Mouse (Mus musculus): ENCODE data around the gene Dppa3. TPM values are rescaled to one million over a fixed set of nuclear protein-coding genes. Genes with fewer than 3 reads are reported as not detected.

Gene Dppa3
- not detected in 2 replicates for polyA plus RNA-seq (2016; fragmentation: Nextera tagmentation; extraction: Ambion mirVana)

DNA sequence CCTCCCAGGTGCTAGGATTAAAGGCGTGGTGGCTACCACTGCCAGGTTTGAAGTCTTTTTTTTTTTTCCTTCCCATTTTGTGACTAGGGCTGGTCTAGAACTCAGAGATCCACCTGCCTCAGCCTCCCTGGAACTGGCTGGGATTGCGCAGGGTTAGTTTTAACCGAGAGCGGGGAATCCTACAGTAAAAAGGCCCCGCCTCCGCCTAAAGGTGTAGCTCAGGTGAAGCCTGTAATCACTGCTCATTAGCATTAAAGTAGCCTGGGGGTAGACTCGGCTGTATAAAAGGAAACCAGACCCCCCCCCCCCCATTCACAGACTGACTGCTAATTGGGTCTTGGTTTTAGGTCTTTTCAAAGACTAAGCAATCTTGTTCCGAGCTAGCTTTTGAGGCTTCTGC, at the start of gene Dppa3:
Gene Dppa3 (plus strand): TSS at position 301 of the 400 bp plus-strand sequence.
- Histone ChIP-seq H3K4me3 (no peak within 1 kb of the TSS), H3K27me3 (ENCODE audit: poor library complexity, severe bottlenecking) (peaks cover 15% of the 10 kb centered on the region), H3K27ac (no peak within 1 kb of the TSS), H3K4me1 (no peaks in the 10 kb centered on the region), H3K9me3 (no peaks in the 10 kb centered on the region), H3K36me3 (replicated peaks) (no peaks in the 10 kb centered on the region)
- WGBS = 89% methylated on average over 8 of the region's 8 CpGs
- DNase-seq (ENCODE audit: extremely low spot score, low spot score) = no peak

DNA sequence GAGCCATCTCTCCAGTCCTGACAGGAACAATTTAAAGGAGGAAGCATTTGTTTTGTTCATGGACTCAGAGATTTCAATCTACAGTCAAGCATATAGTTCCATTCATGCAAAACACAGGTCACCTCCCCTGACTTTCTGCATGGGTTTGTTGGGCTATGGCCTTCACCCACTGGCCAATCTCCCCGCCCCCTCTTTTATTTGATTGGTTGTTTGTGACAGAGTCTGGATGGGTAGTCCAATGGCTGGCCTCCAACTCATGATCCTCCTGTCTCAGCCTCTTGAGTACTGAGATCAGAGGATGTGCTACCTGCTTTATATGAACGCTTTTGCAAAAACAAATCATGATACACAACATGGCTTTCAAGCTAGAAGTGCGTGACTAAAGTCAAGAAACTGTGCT, 49.2 kb upstream of the Dppa3 start:
- DNase-seq (ENCODE audit: extremely low spot score, low spot score) = no peak
- 0 out of 2 replicates have a peak, but pooled peaks cover 3% of the 10 kb centered on the region for H3K27me3 ChIP-seq (ENCODE audit: poor library complexity, severe bottlenecking)
- no peak overlapping the region for H3K4me3 ChIP-seq
- H3K9me3 ChIP-seq = no peaks in the 10 kb centered on the region
- H3K4me1 ChIP-seq = no peaks in the 10 kb centered on the region
- H3K36me3 ChIP-seq (replicated peaks) = no peaks in the 10 kb centered on the region
- WGBS = 90% methylated on average over 3 of the region's 3 CpGs
- no peak overlapping the region for H3K27ac ChIP-seq

DNA sequence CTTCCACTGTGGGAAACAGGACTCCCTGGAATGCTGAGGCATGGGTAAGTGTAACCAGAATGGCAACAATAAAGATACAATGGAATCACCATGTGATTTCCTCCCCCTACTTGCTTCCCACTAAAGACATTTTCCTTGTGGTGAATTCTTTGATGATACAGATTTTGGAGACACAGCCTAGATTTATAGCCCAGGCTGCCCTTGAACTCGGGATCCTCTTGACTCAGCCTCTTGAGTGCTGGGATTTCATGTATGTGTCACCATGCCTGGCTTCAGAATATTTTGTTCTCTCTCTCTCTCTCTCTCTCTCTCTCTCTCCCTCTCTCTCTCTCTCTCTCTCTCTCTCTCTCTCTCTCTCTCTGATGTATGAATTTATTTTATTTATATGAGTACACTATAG, 47.1 kb upstream of the Dppa3 start:
- Histone ChIP-seq H3K27ac (no peak overlapping the region), H3K4me1 (no peaks in the 10 kb centered on the region), H3K27me3 (ENCODE audit: poor library complexity, severe bottlenecking) (no peaks in the 10 kb centered on the region), H3K36me3 (replicated peaks) (no peaks in the 10 kb centered on the region), H3K9me3 (no peaks in the 10 kb centered on the region), H3K4me3 (no peak overlapping the region)
- DNase-seq (ENCODE audit: extremely low spot score, low spot score) = no peak
- WGBS = 80% methylated on average over 1 of the region's 1 CpGs

DNA sequence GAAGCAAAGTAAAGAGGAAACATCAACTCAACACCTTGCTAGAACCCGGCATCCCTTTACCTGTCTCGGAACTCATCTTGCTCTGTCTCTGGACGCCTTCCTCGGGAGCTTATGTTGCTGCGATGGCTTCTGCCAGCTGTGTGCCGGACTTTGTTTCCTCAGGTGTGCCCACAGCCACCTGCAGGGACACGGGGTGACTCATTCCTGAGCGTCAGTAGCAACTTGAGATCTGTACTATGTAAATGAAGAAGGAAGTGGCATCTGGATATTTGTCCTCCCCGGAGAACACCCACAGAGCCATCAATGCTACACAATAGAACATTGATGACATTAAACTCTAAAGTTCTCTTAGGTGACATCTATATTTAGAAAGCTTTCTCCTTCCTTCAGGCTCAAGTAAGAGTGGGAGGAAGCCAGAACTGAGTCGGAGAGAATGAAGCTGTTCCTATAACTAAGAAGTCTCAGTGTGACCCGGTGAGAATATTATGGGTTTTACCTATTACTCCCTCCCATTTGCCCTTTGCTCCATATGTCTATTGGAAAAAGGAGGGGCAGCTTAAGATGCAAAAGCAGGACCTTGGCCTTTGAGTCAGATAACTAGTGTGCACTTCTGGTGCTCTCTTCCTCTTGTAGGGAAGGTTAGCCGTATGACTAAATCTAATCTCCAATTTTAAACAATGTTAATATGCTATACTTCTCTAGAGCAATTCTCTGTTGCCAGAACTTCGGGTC, 35.0 kb upstream of the Dppa3 start:
- H3K36me3 ChIP-seq (replicated peaks) = no peaks in the 10 kb centered on the region
- H3K4me1 ChIP-seq = no peaks in the 10 kb centered on the region
- H3K9me3 ChIP-seq = no peaks in the 10 kb centered on the region
- H3K4me3 ChIP-seq = no peak overlapping the region
- WGBS = 90% methylated on average over 13 of the region's 13 CpGs
- DNase-seq (ENCODE audit: extremely low spot score, low spot score) = no peak
- H3K27me3 ChIP-seq (ENCODE audit: poor library complexity, severe bottlenecking) = no peaks in the 10 kb centered on the region
- no peak overlapping the region for H3K27ac ChIP-seq

DNA sequence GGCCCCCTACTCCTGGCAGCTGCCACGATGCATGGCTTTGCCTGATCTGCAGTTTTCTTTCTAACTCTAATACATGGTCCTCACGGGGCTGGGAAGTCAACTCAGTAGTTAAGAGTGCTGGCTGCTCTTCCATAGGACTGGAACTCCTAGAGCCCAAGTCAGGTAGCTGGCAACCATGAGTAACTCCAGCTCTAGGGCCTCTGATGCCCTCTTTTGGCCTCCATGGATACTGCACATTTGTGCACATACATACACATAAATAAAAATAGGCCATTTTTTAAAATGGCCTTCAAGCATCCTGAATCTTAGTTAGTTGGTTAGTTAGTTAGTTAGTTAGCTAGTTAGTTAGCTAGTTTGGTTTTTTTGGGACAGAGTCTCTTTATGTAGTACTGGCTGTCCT, 33.3 kb upstream of the Dppa3 start:
- DNase-seq (ENCODE audit: extremely low spot score, low spot score) = no peak
- Histone ChIP-seq H3K4me3 (no peak overlapping the region), H3K9me3 (no peaks in the 10 kb centered on the region), H3K36me3 (replicated peaks) (no peaks in the 10 kb centered on the region), H3K27ac (no peak overlapping the region), H3K4me1 (no peaks in the 10 kb centered on the region), H3K27me3 (ENCODE audit: poor library complexity, severe bottlenecking) (no peaks in the 10 kb centered on the region)
- WGBS = 88% methylated on average over 2 of the region's 2 CpGs

DNA sequence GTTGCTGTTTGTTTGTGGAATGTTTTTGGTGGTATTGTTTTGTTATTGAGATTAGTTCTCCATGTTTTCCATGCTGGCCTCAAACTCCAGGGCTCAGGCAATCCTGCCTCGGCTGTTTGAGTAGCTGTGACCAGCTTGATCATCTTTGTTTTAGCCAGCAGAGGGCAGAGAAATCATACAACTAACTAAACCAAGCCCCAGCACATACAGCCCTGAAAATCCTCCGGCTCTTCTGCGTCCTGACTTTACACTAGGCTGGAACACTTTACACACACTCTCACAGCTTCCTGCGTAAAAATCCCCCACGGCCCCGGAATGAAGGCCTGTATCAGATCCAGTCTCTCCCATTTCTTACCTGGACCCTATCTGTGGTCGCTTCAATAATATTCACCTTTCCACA, 30.6 kb upstream of the Dppa3 start:
- 44% methylated on average over 7 of the region's 7 CpGs for WGBS
- no peaks in the 10 kb centered on the region for H3K4me1 ChIP-seq
- no peaks in the 10 kb centered on the region for H3K36me3 ChIP-seq (replicated peaks)
- no peaks in the 10 kb centered on the region for H3K9me3 ChIP-seq
- DNase-seq (ENCODE audit: extremely low spot score, low spot score) = no peak
- no peak overlapping the region for H3K4me3 ChIP-seq
- no peaks in the 10 kb centered on the region for H3K27me3 ChIP-seq (ENCODE audit: poor library complexity, severe bottlenecking)
- no peak overlapping the region for H3K27ac ChIP-seq

DNA sequence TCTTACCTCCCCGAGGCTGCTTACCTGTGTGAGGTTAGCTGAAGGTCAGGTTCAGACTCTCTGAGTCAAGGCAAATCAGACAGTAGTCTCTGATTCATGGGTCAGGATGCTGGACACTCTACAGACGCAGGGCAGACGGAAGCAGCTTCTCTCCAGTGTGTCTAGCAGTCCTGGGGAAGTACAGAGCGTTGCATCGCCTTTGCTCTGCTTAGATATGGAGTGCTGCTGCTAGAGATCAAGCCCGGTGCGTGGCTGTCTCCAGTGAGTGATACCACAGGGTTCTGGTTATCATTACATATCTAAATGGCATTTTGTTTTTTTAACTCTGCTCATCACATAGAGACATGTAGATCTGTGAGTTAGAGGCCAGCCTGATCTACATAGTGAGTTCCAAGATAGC, 29.6 kb upstream of the Dppa3 start:
- WGBS = 83% methylated on average over 7 of the region's 7 CpGs
- Histone ChIP-seq H3K4me3 (no peak overlapping the region), H3K4me1 (no peaks in the 10 kb centered on the region), H3K27me3 (ENCODE audit: poor library complexity, severe bottlenecking) (no peaks in the 10 kb centered on the region), H3K27ac (no peak overlapping the region), H3K36me3 (replicated peaks) (no peaks in the 10 kb centered on the region), H3K9me3 (no peaks in the 10 kb centered on the region)
- DNase-seq (ENCODE audit: extremely low spot score, low spot score) = no peak

DNA sequence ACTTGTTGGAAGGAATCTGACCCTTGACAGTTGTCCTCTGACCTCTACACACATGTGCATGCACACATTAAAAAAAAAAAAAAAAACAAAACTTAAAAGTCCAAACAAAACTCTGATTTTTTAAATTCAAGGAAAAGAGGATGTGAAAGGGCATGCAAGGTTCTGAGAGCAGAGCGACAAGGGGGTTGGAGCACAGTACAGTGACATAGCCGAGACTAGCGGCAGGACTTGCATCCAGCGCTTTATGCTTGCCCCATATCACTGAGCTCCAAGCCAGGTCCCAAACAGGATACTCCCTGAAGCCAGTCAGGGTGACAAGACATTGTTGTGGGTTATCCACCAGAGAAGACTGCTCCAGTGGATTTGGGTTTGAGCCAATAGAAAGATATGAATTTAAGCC, 28.2 kb upstream of the Dppa3 start:
- Histone ChIP-seq H3K36me3 (replicated peaks) (no peaks in the 10 kb centered on the region), H3K4me3 (no peak overlapping the region), H3K27me3 (ENCODE audit: poor library complexity, severe bottlenecking) (no peaks in the 10 kb centered on the region), H3K9me3 (no peaks in the 10 kb centered on the region), H3K27ac (no peak overlapping the region), H3K4me1 (peaks cover 9% of the 10 kb centered on the region)
- DNase-seq (ENCODE audit: extremely low spot score, low spot score) = no peak
- 97% methylated on average over 4 of the region's 4 CpGs for WGBS

DNA sequence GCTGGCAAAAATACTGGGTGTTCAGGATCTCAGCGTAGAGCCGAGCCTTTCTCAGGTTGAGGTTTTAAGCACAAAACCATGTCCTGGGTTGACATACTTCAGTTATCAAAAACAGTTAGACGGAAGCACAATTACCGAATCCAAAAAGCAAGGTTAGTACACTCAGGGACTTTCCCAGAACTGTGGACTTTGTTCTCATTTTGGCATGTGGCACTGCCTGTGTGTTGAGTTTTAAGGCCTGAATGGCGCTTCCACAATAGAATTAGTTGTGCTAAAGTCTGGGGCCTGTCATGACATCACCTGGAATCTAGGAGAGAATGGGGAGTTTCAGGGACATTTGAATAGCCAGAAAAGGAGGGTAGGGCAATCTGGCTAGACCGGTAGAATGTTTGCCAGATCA, 27.8 kb upstream of the Dppa3 start:
- no peaks in the 10 kb centered on the region for H3K36me3 ChIP-seq (replicated peaks)
- WGBS = 91% methylated on average over 6 of the region's 6 CpGs
- H3K4me1 ChIP-seq = peaks cover 9% of the 10 kb centered on the region
- no peak for DNase-seq (ENCODE audit: extremely low spot score, low spot score)
- no peaks in the 10 kb centered on the region for H3K27me3 ChIP-seq (ENCODE audit: poor library complexity, severe bottlenecking)
- no peak overlapping the region for H3K4me3 ChIP-seq
- no peak overlapping the region for H3K27ac ChIP-seq
- no peaks in the 10 kb centered on the region for H3K9me3 ChIP-seq

DNA sequence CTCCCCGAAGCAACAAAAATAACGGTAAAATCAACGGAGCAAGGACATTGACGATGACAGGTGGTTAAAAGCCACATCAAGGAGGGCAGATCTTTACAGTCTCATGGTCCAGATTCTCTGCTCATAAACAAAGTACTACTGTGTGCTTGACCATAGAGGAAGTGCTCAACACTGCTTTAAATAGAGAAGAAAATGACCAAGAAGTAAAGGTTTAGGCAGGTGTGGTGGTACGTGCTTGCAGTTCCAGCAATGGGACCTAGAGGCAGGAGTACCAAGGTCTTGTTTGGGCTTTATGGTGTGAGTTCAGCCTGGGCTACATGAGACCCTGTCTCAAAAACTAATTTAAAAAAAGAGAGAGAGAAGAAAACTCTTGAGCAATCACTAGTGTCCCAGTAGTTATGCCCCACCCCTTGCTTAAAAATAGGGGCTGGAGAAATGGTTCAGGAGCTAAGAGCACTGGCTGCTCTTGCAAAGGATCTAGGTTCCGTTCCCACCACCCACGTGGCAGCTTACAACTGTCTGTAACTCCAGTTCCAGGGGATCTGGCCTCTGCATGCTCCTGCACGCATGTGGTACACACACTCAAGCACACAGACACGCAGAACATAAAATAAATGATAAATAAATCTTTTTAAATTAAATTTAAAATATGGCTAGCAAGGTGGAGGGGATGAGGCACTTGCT, 27.0 kb upstream of the Dppa3 start:
- Histone ChIP-seq H3K4me3 (no peak overlapping the region), H3K4me1 (peaks cover 9% of the 10 kb centered on the region), H3K36me3 (replicated peaks) (no peaks in the 10 kb centered on the region), H3K9me3 (no peaks in the 10 kb centered on the region), H3K27ac (no peak overlapping the region), H3K27me3 (ENCODE audit: poor library complexity, severe bottlenecking) (no peaks in the 10 kb centered on the region)
- no peak for DNase-seq (ENCODE audit: extremely low spot score, low spot score)
- 90% methylated on average over 9 of the region's 9 CpGs for WGBS

DNA sequence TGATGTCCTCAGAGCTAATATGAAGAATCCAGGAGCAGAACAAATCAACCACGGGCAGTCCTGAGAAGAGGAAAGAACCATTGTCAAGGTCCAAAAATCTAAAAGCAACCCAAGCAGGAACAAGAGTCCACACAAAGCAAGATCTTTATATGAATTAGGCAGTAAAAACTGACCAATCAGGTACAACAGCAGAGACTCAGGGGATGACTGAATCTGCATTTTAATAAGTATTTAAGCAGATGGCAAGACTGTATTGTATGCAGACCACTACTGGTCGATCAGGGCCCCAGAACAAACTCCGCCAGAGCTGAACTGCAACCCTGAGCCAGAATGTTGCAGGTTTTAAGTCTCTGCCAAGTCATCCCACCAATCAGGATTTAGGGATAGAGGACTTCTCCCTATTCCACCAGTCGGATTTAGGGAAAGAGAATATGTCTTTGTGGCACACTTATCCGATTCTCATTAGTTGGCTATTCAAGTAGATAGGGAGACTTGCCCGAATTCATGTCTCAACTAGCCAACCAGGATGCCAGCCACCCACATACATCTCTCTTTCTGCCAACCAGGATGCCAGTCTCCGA, 26.1 kb upstream of the Dppa3 start:
- no peak overlapping the region for H3K27ac ChIP-seq
- H3K4me1 ChIP-seq = peaks cover 9% of the 10 kb centered on the region
- no peak overlapping the region for H3K4me3 ChIP-seq
- H3K27me3 ChIP-seq (ENCODE audit: poor library complexity, severe bottlenecking) = no peaks in the 10 kb centered on the region
- no peaks in the 10 kb centered on the region for H3K36me3 ChIP-seq (replicated peaks)
- H3K9me3 ChIP-seq = no peaks in the 10 kb centered on the region
- no peak for DNase-seq (ENCODE audit: extremely low spot score, low spot score)
- 87% methylated on average over 7 of the region's 7 CpGs for WGBS

DNA sequence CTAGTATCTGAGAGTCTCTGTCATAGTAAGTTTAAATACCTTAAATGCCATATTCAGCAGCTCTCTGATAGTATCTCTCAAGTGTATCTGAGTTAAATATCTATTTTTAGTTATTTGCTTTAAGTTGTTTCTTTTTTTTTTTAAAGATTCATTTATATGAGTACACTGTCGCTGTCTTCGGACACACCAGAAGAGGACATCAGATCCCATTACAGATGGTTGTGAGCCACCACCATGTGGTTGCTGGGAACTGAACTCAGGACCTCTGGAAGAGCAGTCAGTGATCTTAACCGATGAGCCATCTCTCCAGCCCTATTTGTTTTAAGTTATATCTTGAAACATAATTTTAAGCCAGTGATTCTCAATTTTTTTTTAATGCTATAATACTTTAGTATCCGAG, 25.2 kb upstream of the Dppa3 start:
- Histone ChIP-seq H3K27ac (no peak overlapping the region), H3K36me3 (replicated peaks) (no peaks in the 10 kb centered on the region), H3K4me1 (peaks cover 9% of the 10 kb centered on the region), H3K27me3 (ENCODE audit: poor library complexity, severe bottlenecking) (no peaks in the 10 kb centered on the region), H3K4me3 (no peak overlapping the region), H3K9me3 (no peaks in the 10 kb centered on the region)
- DNase-seq (ENCODE audit: extremely low spot score, low spot score) = no peak
- WGBS = 90% methylated on average over 4 of the region's 4 CpGs

DNA sequence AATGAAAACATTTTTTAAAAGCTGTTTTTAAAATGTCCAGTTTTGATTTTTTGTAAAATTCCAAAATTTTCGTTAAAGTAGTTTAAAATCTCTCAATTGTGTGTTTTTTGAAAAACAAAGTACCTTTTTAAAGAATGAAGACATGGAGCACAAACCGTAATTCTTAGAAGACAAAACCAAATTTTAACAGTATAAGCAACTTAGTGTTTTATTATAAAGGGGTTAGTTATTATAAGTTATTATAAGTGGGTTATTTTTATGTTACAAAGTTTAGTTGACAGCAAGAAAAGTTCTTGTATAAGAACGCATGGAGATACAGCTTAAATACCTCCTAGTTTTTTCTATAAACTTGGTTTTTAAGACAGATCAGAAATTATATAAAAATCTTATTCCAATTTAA, 24.6 kb upstream of the Dppa3 start:
- Histone ChIP-seq H3K4me1 (peaks cover 9% of the 10 kb centered on the region), H3K36me3 (replicated peaks) (no peaks in the 10 kb centered on the region), H3K27ac (no peak overlapping the region), H3K27me3 (ENCODE audit: poor library complexity, severe bottlenecking) (no peaks in the 10 kb centered on the region), H3K4me3 (peak overlapping the region; percentile 52), H3K9me3 (no peaks in the 10 kb centered on the region)
- WGBS = 91% methylated on average over 3 of the region's 3 CpGs
- no peak for DNase-seq (ENCODE audit: extremely low spot score, low spot score)

Measured in forebrain, embryonic 10.5 days (tissue).